Mouse (Mus musculus): ENCODE data around the gene Frmd4b.
"Not testable (repeated sequence)": the region's sequence is repeated elsewhere in the genome, so short reads cannot be mapped to it uniquely, and the experiment has no call there.

Gene Frmd4b

DNA sequence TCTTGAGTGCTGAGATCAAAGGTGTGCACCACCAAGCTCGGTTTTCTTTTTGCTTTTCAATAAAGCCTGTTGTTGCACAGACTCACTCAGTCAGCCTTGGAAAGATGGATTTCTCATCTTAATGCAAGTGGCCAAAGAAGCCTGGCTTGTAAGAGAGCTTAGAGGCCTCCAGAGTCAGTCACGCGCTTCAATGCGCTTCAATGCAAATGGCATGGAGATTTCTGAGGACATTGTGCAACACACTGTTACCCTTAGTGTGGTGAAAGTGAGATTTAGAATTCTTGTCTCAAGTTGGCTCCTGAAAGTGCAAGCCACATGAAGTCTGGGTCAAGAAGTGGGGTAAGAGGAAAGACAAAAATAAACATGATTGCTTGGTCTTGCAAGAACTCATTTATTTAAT is 236.1 kb downstream of the Frmd4b start:
- in situ Hi-C loops (cut with MboI, MseI) = no loop called here

DNA sequence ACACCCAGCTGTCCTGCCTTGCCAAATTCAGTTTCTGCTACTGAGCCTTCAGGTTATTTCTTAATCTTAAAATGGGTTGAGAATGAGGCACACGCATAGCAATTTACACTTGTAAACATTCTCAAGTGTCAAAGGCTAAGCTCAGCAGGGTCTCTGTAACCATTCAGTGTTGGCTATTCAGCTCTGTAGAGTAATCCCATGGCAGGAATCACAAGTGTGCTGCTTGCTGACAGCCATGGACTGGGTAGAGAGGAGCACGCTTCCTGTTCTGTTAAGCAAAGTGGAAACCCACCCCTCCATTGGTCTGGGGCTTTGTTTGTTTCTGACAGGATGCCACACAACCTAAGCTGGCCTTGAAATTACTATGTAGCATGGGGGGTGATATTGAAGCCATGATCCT is 246.4 kb downstream of the Frmd4b start:
- in situ Hi-C loops (cut with MboI, MseI) = no loop called here

DNA sequence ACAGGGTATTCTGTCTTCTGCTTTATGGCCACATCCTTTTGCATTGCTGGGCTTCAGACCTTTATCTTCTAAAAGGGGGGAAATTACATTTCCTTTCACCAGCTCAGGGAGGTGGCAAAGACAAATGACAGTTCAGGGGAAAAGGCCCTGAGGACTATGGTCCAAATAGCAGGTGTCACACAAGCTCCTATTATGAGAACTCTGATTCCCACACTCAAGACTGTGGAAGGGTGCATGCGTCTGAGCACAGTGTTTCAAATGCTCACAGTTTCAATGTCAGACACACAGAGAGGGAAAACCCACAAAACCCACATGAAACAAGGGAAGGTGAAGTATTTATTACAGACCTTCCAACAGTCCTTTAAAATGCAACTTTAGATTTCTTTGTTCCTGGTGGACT is 246.9 kb downstream of the Frmd4b start:
- in situ Hi-C loops (cut with MboI, MseI) = no loop called here

DNA sequence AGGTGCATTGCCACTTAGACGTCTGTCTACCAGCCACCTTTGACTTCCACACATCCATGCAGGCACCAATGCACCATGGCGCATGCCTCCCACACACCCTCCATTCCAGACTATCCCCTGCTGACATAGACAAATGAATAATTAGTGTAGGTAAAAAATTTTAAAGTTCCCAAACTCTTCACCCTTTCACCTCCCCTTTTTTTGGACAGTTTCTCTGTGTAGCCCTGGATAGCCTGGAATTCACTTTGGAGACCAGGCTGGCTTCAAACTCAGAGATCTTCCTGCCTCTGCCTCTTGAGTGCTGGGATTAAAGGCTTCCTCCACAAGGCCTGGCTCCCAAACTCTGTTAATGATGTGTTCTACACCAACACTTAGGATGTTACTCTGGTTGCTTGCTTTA is 253.5 kb downstream of the Frmd4b start:
- in situ Hi-C loops (cut with MboI, MseI) = no loop called here

DNA sequence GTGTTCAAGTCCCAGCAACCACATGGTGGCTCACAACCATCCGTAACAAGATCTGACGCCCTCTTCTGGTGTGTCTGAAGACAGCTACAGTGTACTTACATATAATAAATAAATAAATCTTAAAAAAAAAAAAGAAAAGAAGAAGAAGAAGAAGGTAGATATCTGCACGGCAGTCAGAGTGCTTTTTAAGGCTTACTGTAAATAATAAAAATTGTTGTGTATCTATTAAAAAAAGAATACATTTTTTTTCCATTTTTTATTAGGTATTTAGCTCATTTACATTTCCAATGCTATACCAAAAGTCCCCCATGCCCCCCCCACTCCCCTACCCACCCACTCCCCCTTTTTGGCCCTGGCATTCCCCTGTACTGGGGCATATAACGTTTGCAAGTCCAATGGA is 259.7 kb downstream of the Frmd4b start:
- in situ Hi-C loops (cut with MboI, MseI) = not testable (repeated sequence)

DNA sequence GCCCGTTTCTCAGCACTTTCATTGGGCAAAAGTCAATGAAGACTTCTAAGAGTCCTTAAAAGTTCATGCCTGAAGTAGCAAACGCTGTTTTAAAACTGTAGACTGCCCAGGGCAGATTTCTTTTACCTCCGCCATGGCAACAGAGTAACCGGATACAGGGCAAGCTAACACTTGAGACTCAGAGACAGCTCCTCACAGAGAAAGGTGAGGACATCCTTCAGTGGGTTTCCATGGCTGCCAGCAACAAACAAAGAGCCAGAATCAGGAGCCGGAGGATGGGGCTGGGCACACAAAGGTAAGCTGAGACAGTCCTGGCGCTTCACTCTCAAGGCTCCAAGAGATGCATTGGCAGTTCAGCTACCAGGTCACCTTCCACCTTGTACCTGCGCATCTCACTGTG is 260.7 kb downstream of the Frmd4b start:
- in situ Hi-C loops (cut with MboI, MseI) = no loop called here

DNA sequence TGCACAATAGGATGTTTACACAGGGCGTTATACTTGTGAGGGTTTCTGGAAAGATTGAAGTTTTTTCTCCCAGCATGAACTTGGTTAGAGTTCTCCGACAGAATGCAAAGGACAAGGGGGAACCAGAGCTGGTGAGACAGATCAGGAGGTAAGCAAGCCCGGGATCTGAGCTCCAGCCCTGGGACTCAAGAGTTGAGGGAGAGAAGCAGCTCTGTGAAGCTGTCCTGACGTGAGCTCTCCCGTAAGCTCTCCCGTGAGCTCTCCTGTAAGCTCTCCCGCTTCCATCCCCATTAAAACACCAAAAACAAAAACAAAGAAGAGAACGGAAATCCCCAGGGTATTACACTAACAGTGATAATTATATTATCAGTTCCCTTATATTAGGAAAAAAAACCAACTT is 262.2 kb downstream of the Frmd4b start:
- in situ Hi-C loops (cut with MboI, MseI) = no loop called here

DNA sequence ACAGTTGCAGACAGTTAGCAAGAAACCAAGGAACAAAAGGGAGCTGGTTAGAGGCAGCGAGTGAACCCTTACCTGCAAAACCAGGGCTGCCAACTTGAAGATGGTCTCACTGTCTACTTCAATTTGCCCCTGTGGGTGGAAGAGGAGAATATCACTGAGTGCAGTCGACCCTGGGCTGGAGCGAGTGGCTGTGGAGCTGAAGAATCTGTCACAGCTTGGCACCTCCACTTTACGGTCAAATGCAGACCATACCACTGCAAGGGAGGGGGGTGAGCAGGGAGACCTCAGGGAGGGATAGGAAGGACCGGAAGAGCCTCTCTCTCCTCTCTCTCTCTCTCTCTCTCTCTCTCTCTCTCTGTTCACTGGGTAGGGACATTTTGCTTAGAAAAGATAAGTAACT is 263.4 kb downstream of the Frmd4b start:
- in situ Hi-C loops (cut with MboI, MseI) = loop anchor here (5.0 kb wide), 1 partner anchor 77 kb away; no protein-coding TSS in a partner anchor

DNA sequence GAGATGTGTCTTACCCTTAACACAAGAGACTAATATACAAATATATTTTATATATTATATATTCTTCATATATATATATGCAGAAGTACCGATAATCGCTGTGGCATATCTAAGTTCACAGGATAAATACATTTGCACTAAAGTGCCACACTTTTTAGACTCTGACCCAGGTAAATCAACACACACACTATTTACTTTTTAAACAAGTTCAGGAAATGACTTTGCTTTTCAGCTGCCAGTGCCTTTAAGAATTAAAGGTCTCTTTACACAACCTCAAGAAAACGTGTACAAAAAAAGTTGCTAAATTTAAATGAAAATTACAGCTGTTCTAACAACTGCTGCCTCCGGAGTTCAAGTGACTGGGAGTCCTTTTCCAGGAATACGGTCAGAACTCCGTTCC is 264.0 kb downstream of the Frmd4b start:
- in situ Hi-C loops (cut with MboI, MseI) = loop anchor here (5.0 kb wide), 1 partner anchor 76 kb away; no protein-coding TSS in a partner anchor

DNA sequence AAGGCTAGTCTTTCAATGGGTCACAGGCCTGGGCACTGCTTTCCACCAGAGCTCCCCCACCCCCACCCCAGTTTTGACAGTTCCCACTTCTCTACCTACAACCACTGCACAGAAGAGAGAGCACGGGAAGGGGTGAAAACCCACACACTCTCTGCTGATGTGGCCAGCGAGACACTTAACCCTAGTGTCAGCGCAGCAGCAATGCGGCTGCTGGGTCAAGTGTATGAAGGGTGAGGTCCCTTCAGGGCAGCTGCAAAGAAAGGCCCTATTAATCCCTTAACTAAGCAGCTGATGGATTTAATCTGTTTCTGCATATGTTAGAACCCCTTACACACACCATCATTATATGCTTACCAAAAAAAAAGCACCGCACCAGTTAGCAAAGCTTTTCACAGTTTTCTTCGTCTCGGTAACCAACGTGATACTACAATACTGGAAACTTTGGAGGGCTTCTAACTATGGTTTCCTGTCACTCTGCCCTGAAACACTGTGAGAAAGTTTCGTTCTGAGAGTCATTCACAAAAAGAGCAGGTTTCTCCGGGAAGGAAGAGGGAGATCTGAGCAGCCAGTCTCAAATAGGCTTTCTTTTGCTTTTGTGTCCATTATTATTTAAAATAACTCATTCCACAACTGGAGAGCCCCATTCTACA is 264.7 kb downstream of the Frmd4b start:
- in situ Hi-C loops (cut with MboI, MseI) = loop anchor here (5.0 kb wide), 1 partner anchor 75 kb away; no protein-coding TSS in a partner anchor

DNA sequence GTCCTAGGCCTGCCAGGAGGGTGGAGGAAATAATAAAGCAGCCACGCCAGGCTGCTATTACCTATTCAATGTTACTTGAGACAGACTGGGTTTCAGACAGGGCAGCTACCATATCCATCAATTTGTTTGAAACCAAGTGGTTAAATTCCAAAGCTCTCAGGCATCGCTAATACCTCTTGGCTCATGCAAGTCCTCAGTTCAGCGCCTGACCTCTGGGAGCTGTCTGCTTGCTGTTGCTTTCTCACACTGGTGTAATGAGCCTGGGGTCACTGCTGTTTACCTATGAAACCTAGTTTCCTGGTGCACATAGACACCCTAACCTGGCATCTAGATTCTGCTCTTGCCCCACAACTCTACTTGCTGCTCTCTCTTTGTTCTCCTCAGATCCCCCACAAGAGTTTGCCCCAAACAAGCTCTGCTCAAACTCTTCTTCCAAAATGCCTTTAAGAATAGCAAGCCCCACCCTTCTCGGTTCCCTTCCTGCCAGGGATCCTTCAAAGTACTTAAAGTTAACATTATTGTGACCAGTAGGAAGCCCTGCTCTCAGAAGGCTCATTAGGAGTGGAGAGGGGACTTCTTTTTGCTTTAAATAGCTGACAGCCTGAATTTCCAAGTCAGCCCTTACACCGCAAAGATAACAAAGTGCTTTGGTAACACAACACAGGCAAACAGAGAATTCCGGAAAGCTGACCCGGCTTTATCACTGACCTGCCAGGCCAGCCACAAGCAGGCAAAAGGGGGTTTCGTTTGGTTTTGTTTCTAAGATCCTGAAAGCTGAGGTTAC is 267.8 kb downstream of the Frmd4b start:
- in situ Hi-C loops (cut with MboI, MseI) = loop anchor here (5.0 kb wide), 1 partner anchor 72 kb away; no protein-coding TSS in a partner anchor

DNA sequence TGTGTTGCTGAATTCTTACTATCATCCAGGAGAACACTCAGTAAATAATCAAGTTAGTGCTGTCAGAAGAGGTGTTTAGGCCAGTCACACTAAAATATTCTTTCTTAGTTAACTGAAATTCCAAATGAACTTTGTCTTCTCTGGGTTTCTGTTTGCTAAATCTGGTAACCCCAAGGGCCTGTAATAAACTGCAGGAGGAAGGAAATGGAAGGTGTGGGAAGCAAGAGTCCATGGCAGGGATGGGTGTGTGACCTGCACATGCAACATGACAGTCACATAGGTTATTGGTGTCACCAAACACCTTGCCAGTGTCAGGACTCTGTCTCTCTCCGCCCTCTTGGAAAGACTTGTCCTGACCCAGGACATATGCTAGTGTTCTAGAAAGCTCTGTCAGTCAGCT is 270.4 kb downstream of the Frmd4b start:
- in situ Hi-C loops (cut with MboI, MseI) = no loop called here

DNA sequence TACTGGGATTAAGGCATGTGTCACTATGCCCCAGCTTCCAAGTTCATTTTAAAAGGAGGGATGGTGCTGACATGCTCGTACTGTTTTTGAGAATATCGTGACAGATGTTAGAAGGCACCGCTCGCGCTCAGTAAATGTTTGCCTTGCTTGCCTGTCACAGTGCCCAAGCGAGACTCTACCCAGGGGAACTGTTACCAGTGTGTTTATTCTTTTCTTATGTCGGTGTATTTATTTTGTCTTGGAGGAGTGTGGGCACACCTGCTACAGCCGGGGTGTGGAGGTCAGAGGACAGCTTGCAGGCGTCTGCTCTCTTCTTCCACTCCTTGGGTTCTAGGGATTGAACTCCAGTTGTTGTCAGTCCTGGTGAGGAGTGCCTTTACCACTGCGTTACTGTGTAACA is 270.8 kb downstream of the Frmd4b start:
- in situ Hi-C loops (cut with MboI, MseI) = no loop called here

DNA sequence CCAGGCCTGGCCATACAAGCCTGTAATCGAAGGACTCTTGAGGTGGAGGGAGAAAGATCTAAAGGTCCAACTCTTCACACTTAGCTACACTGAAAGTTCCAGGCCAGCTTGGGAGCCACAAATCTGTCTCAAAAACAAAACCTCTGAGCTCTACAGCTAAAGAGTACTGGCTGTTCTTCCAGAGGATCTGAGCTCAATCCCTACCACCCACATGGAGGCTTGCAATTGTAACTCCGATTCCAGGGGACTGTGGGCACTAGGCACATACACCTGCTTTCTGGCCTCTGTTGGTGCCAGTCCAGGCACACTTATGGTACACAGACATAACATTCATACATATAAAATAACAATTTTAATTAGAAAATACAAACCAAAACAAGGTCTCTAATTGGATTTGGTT is 271.4 kb downstream of the Frmd4b start:
- in situ Hi-C loops (cut with MboI, MseI) = no loop called here

DNA sequence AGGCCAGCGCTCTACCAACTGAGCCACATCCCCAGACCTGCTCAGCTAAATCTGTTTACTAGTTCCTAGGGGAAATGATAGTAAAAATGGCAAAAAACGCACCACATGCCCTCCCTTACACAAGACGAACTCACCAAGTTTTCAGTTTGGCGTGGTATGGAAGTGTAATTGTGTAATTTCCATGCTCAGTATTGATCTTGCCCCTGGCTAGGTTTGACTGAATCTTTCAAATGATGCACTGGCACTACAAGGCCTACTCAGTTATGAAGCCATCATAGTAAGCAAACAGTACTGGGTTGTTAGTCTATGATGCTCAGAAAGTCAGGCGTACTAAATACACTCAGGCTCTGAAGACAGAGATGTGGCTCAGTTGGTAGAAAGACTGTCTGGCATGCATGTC is 275.2 kb downstream of the Frmd4b start:
- in situ Hi-C loops (cut with MboI, MseI) = no loop called here

DNA sequence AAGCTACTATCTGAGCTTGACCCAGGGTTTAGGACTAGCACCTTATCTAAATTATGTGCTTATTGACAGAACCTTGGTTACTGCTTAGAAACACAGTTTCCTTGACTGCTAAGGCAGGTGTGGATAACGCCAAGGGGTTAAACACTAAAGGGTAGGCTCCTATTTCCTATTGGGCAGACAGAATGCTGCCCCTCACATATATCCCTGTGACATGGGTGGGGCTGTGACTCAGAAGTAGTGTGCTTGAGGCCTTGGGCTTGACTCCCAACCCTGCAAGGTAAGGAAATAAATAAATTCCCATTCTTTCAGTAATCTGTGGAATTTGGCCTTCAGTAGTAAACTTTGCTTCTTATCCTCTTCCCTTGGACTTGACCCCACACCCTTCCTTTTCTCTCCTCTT is 275.7 kb downstream of the Frmd4b start:
- in situ Hi-C loops (cut with MboI, MseI) = no loop called here

DNA sequence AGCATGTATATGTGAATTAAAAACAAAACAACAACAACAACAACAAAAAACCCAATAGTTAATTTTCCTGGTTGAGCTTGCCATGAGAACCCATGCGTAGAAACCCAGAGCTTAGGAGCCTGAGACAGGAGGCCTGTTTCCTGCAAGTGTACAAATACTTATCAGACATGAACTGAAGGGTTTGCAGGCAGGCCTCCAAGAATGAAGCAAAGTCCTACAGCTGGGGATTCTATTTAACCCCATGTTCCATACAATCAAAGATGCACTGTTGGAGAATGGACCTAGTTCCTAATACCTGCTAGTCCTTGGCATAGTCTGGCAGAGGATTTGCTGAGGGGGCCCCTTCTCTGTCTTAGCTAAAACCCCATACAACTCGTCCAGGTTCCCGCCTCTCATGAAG is 276.2 kb downstream of the Frmd4b start:
- in situ Hi-C loops (cut with MboI, MseI) = no loop called here

DNA sequence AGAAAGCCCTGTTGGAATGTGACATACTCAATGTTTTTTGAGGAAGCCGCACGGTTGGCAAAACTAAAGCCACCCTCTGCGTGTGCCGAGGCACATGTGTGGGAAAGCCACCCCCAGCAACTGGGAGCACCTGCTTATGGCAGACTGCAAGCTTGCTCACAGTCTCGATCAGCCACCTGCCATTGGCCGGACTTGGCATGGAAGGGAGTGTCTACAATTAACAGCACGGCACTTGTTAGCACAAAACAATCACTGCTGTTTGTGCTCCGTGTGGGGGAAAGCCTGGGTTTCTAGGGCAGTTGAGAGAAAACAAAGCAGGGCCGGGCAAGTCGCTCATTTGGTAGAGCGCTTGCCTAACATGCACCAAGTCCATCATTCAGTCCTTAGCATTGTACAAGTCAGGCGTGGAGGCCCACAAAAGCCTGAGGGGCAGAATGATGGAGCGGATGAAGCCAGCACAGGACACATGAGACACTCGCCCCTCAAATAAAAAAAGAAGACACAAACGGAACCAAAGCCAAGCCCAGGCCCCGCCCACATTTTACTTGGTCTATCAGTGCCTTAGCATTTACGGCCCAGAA is 277.0 kb downstream of the Frmd4b start:
- in situ Hi-C loops (cut with MboI, MseI) = no loop called here

DNA sequence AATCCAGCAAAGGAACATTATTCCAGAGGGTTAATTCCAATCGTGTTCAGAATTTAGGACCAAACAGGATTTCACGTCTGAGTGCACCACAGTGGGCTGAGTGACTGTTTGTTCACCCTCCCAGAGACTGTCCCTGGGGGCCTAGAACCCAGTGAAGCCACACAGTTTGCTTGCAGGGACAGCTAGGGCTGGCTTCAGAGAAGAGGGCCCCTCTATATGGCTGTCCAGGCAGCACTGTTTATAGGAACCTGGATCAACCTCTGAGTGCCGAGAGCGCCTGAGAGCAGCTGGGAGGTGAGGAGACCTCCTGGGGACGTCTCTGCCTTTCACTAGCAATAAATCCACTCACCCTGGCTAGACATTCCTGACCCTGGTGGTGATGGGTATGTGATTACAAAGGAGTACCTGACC is 278.1 kb downstream of the Frmd4b start:
- in situ Hi-C loops (cut with MboI, MseI) = no loop called here

DNA sequence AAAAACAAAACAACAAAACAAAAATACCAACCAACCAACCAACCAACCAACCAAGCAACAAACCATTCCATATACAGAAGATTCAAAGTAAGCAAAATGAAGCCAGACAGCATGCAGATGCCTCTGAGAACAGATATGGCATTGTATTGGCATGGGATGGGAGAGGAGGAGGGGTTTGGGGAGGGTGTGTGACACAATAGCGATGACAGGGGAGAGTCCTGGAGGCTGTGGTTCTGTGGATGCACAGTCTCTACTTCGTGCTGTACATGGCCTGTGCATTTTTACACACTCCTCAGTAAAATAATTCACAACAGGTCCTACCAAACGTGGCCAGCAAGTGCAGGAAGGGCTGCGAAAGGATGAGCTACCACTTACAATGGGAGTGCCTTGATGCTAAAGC is 278.5 kb downstream of the Frmd4b start:
- in situ Hi-C loops (cut with MboI, MseI) = no loop called here

DNA sequence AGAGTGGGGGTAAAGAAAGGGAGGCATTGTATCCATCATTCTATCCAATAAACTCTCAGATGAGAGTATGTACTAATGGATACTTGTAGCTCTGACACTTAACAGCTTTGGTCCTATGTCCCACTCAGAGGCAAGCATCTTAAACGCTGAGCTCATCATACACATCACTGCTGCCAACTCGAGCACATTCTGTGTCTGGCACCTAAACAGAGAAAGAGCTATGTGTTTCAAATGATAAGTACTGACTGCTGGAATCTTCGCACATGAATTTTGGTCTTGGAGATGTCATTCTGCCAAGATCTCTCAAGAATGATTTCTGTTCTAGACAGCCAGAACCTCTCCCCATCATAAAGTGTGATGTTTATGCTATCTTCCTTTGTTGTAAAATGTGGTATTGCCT is 284.0 kb downstream of the Frmd4b start:
- in situ Hi-C loops (cut with MboI, MseI) = no loop called here

DNA sequence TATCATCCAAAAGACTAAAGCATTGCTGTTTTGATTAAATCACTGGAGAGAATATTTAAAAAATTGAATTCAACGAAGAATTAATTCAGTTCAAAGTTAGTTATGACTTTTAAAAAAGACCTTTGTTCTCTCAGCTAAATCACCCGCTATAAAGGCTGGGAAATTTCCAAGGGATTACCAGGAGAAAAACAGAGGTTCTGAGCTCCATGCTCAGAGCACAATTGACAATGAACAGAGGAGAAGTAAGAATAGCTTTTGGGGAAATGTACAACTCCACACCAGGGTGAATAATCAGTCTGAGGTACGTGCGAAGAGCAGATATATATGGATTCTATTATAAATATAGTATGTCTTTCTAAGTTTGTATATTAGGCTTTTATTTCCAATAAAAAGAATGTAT is 293.4 kb downstream of the Frmd4b start:
- in situ Hi-C loops (cut with MboI, MseI) = no loop called here

DNA sequence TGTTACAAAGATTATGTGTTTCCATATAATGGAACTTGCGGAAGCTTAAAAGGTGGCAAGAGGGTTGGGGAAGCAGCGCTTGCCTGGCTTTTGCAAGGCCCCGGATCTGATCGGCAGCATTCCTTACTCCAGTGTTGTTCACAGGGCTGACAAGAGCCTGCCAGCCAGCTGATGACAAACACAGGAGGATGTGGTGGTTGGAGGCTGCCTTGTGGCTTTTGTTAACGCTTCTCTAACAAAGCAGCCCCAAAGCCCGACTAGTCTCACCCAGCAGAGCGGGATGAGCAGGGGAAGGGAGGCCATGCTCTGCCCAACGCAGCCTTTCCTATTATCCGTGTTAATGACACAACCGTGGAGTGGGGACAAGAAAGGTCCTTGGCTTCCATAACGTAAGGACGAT is 295.2 kb downstream of the Frmd4b start:
- in situ Hi-C loops (cut with MboI, MseI) = no loop called here

Data from T-helper 2 cell (primary cell).